Mouse (Mus musculus) Patski (cell line): ENCODE data around the gene Glipr2. TPM values are rescaled to one million over a fixed set of nuclear protein-coding genes. Genes with fewer than 3 reads are reported as not detected.

Experiments
- ATAC-seq: fragments of 100-300 bp; one replicate; pipeline ENCODE4 v1.8.0; 2021
- CTCF ChIA-PET: fragments of 350-600 bp; sonication (Branson Sonifier 250); formaldehyde crosslinking; loops from one replicate; lab custom pipeline; 2022; ENCODE audit warnings: inconsistent platforms; lab: Charles Lee
- POLR2A ChIA-PET: fragments of 350-600 bp; sonication (Branson Sonifier 250); formaldehyde crosslinking; loops from one replicate; lab custom pipeline; 2022; ENCODE audit warnings: antibody characterized with exemption, inconsistent platforms; lab: Charles Lee
- DNase-seq: peaks from one replicate; pipeline ENCODE4 v3.0.0-alpha.2; 2011; ENCODE audit warnings: low read depth, low spot score
- H3K27me3 ChIP-seq: fragments of 371-371 bp; one replicate; pipeline ENCODE4 v1.5.1; 2021
- CTCF ChIP-seq: fragments of 100-300 bp; IDR thresholded peaks from one replicate; pipeline ENCODE4 v1.5.1; 2021
- in situ Hi-C: fragments of 300-500 bp; cut with MboI; formaldehyde crosslinking; loops from 3 replicates; pipeline ENCODE4 v1.11.1; 2018; ENCODE audit warnings: low pct_unique_long_range_greater_than_20kb, mixed read lengths
- polyA plus RNA-seq: library from polyadenylated mRNA; unstranded; gene quantifications from one replicate; pipeline ENCODE4 v1.2.3, GENCODE M21; 2021

Glipr2 gene
- polyA plus RNA-seq, 1 experiment from 2014 or later = 58.5 TPM

- CTCF ChIA-PET = interaction anchor here (2.2 kb wide), 1 partner anchor 44 kb away, joined by 6 read pairs; no protein-coding TSS in a partner anchor
- in situ Hi-C loops = no loop called here
- DNase-seq (no peak), ATAC-seq (no peak)
- POLR2A ChIA-PET = interaction anchor here (2.0 kb wide), 1 partner anchor 12 kb away, joined by 5 read pairs; no protein-coding TSS in a partner anchor
- no peak for TF ChIP-seq CTCF
- H3K27me3 ChIP-seq = no peaks in the 10 kb centered on the region
These were observed 12.2 kb downstream of the Glipr2 start for GRCm38 (mm10) chr4:43969373-43969772.

- ChIA-PET CTCF (interaction anchor here (2.2 kb wide), 1 partner anchor 45 kb away, joined by 6 read pairs; no protein-coding TSS in a partner anchor), POLR2A (no interaction called here)
- in situ Hi-C loops = no loop called here
- H3K27me3 ChIP-seq = no peaks in the 10 kb centered on the region
- no peak for TF ChIP-seq CTCF
- ATAC-seq = no peak
- DNase-seq = no peak
These were observed 13.5 kb downstream of the Glipr2 start for GRCm38 (mm10) chr4:43970393-43971330.

GRCm38 (mm10) chr4:43971541-43972136, 14.4 kb downstream of the Glipr2 start:
- in situ Hi-C loops = no loop called here
- TF ChIP-seq CTCF = no peak
- POLR2A ChIA-PET = no interaction called here
- ATAC-seq (no peak), DNase-seq (no peak)
- CTCF ChIA-PET = interaction anchor here (2.1 kb wide), 1 partner anchor 45 kb away, joined by 8 read pairs; no protein-coding TSS in a partner anchor
- no peaks in the 10 kb centered on the region for H3K27me3 ChIP-seq

DNA sequence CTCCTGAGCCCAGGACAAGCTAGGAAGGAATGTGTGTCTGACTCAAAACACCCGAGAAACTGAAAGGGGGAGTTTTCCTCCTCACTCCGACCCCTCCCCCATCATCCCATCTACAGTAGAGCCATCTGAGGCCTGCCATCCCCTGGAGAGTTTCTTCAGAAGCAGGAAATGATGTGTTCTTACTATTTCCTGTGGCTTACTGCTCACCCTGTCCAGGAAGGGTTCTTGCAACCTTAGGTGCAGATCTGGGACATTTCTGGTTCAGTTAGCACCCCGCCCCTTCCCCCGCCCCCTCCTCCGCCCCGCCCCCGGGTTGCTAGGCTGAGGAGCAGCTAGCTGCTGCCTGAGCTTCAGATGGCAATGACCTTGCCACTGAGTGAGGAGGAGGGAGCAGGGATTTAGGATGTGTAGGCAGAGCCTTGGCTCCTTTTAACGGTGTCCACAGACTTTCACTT, 15.0 kb downstream of the Glipr2 start:
- POLR2A ChIA-PET = no interaction called here
- in situ Hi-C loops = no loop called here
- H3K27me3 ChIP-seq = no peaks in the 10 kb centered on the region
- DNase-seq = peak; percentile 93
- CTCF ChIA-PET = interaction anchor here (2.1 kb wide), 1 partner anchor 46 kb away, joined by 8 read pairs; no protein-coding TSS in a partner anchor
- peak; percentile 75 for ATAC-seq
- no peak for TF ChIP-seq CTCF

DNA sequence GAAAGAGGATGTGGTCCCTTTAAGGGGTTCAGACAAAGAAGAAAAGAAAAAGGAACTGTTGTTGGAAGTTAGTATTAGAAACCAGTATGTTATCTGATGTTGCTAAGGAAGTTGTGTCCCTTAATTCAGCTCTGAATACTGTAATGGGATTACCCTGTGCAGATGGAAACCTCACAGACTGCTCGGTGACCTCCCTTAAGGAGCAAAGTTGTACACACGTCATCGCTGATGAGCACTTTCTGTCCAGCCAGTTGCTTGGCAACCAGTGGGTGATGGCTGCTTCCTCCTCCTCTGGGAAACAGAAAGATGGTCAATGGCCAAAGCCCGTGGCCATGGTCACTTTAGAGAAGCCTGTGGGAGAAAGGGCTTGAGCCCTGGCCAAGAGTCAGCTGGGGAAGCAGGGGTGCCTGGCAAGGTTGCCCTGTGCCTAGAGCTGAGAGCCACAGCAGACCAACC, 16.4 kb downstream of the Glipr2 start:
- no peaks in the 10 kb centered on the region for H3K27me3 ChIP-seq
- CTCF ChIA-PET = interaction anchor here (2.1 kb wide), 1 partner anchor 47 kb away, joined by 8 read pairs; no protein-coding TSS in a partner anchor
- POLR2A ChIA-PET = interaction anchor here (2.5 kb wide), 1 partner anchor 16 kb away, joined by 6 read pairs; the partner anchor contains the start of gene Glipr2
- TF ChIP-seq CTCF = no peak
- DNase-seq (no peak), ATAC-seq (no peak)
- in situ Hi-C loops = no loop called here

- no peak for TF ChIP-seq CTCF
- no peaks in the 10 kb centered on the region for H3K27me3 ChIP-seq
- DNase-seq (no peak), ATAC-seq (no peak)
- ChIA-PET POLR2A (interaction anchor here (2.5 kb wide), 1 partner anchor 17 kb away, joined by 6 read pairs; the partner anchor contains the start of gene Glipr2), CTCF (no interaction called here)
- in situ Hi-C loops = no loop called here
These were observed 17.9 kb downstream of the Glipr2 start for GRCm38 (mm10) chr4:43974914-43975616.

GRCm38 (mm10) chr4:43976223-43976740, 19.1 kb downstream of the Glipr2 start:
- no peaks in the 10 kb centered on the region for H3K27me3 ChIP-seq
- in situ Hi-C loops = no loop called here
- DNase-seq (no peak), ATAC-seq (no peak)
- CTCF ChIA-PET = interaction anchor here (0.8 to 1.5 kb wide), 2 partner anchors 12 to 52 kb away, joined by 3 to 5 read pairs; no protein-coding TSS in a partner anchor
- POLR2A ChIA-PET = no interaction called here
- no peak for TF ChIP-seq CTCF

- ChIA-PET POLR2A (interaction anchor here (2.3 kb wide), 1 partner anchor 21 kb away, joined by 6 read pairs; the partner anchor contains the start of gene Glipr2), CTCF (interaction anchor here (0.9 to 5.4 kb wide), 2 partner anchors 23 to 53 kb away, joined by 4 to 49 read pairs; no protein-coding TSS in a partner anchor)
- TF ChIP-seq CTCF = no peak
- H3K27me3 ChIP-seq = no peaks in the 10 kb centered on the region
- in situ Hi-C loops = no loop called here
- ATAC-seq (no peak), DNase-seq (no peak)
These were observed 21.6 kb downstream of the Glipr2 start for GRCm38 (mm10) chr4:43978521-43979443.
